Mouse (Mus musculus): Measurements from ENCODE around the gene Dydc1. TPM values are rescaled to one million over a fixed set of nuclear protein-coding genes. Genes with fewer than 3 reads are reported as not detected.

Dydc1 gene
- polyA plus RNA-seq (2014; fragmentation: Nextera tagmentation; extraction: Ambion mirVana), result not detected in 2 replicates

DNA sequence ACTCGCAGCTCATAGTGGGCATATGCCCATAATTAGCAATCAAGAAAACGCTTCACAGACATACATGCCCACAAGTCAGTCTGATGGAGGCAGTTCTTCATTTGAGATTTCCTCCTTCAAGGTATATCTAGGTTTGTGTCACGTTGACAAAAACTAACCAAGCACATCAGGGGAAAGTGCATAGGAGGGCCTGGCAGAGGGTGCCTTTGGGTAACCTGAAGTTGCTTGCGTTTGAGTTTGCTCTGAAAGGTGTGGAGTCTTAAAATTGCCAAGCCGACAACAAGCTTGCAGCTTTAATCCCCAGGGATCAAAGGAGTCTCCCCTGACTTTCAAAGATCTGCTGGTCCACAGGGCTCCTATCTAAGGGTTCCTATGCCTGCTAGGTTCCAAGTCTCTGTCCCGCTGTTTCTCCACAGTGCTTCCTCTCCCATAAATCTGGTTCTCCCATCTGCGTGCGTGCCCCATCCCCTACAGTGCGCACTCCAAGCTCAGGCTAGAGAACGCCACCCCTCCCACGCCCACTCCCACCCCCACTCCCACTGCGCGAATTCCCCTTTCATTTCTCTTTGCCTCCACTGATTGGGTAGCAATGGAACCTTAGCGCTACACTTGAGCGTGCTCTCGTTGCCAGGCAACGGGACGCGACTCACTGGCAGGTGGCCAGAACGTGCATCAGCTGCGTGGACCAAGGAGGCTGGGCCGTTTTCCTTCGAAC lies at the start of gene Dydc1:
Gene Dydc1, plus strand, starts transcription at position 683 of the 715 bp plus-strand sequence.
- H3K9ac ChIP-seq (ENCODE audit: low read length), result peak within 1 kb of the TSS; percentile 27; the same call in 1 of the 2 replicates

DNA sequence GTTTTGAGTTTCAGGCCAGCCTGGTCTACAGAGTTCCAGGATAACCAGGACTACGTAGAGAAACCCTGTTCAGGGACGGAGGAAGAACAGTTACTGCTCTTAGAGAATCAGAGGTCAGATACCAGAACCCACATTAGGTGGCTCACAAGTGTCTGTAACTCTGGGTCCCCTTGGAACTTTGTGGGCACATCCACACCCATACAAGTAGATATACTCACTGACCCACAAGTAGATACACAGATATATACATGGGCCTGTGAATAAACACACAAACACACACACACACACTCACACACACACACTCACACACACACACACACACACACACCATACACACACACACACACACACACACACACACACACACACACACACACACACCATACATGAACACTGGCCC lies 47.6 kb upstream of the Dydc1 start:
- H3K9ac ChIP-seq (ENCODE audit: low read length), result no peak overlapping the region
- H3K4me2 ChIP-seq (ENCODE audit: low read depth, low read length, severe bottlenecking), result no peak overlapping the region
- DNase-seq (ENCODE audit: low spot score) (no peak), ATAC-seq (replicated peaks; ENCODE audit: low FRiP score) (no peak)
- no peaks in the 10 kb centered on the region for H3K4me1 ChIP-seq (replicated peaks; ENCODE audit: control insufficient read depth, insufficient read depth, low read length)
- no peak overlapping the region for H3K4me3 ChIP-seq (ENCODE audit: low read depth, low read length)
- no peaks in the 10 kb centered on the region for H3K36me3 ChIP-seq (ENCODE audit: control insufficient read depth, insufficient read depth, low read length)
- no peaks in the 10 kb centered on the region for H3K27me3 ChIP-seq (ENCODE audit: control insufficient read depth, insufficient read depth, low read length)
- WGBS, result 83% methylated on average over 2 of the region's 2 CpGs
- no peaks in the 10 kb centered on the region for H3K9me3 ChIP-seq (ENCODE audit: control insufficient read depth, low read length)
- no peak overlapping the region for H3K27ac ChIP-seq (ENCODE audit: low read depth, low read length)

More for the DNA sequence above, at the start of gene Dydc1:
- Histone ChIP-seq H3K9me3 (ENCODE audit: control insufficient read depth, low read length) (no peaks in the 10 kb centered on the region), H3K27ac (ENCODE audit: low read depth, low read length) (no peak within 1 kb of the TSS), H3K4me1 (replicated peaks; ENCODE audit: control insufficient read depth, insufficient read depth, low read length) (no peaks in the 10 kb centered on the region), H3K36me3 (ENCODE audit: control insufficient read depth, insufficient read depth, low read length) (no peaks in the 10 kb centered on the region), H3K4me2 (ENCODE audit: low read depth, low read length, severe bottlenecking) (peak within 1 kb of the TSS; percentile 77), H3K27me3 (ENCODE audit: control insufficient read depth, insufficient read depth, low read length) (no peaks in the 10 kb centered on the region), H3K4me3 (ENCODE audit: low read depth, low read length) (peak within 1 kb of the TSS; percentile 38)
- WGBS, result 13% methylated on average over 23 of the region's 23 CpGs
- peak; percentile 94 for ATAC-seq (replicated peaks; ENCODE audit: low FRiP score)
- DNase-seq (ENCODE audit: low spot score), result peak; percentile 85

DNA sequence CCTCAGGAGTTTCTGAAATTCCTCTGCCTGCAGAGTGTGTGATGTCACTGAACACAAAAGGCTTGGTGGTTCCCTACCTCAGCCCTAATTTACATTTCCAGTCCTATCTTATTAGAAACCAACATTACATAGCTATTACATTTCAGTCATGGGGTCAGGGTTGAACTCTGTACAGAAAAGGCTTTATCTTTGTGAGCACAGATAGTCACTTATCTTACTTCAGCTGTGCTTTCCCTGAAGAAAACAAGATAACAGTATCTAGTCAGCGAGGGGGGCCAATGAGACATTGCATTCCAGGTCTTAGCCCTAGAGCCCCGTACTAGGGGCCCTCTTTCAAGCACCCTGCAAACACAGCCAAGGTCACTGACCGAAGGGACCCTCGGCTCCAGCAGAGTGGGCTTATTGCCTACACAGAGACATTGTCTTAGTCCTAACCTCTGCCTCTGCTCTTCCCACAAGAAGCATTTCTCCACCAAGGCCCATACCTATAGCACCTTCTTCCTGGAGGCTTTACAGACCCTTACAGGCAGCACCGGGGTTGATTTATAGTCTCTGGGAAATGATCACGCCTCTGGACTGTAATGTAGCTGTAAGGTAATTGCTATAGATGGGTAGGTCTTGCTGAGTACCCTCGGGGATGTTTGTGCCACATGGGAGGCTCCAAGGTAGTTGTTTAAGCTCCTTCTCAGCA lies 47.0 kb upstream of the Dydc1 start:
- Histone ChIP-seq H3K4me2 (ENCODE audit: low read depth, low read length, severe bottlenecking) (no peak overlapping the region), H3K36me3 (ENCODE audit: control insufficient read depth, insufficient read depth, low read length) (no peaks in the 10 kb centered on the region), H3K27ac (ENCODE audit: low read depth, low read length) (no peak overlapping the region), H3K9me3 (ENCODE audit: control insufficient read depth, low read length) (no peaks in the 10 kb centered on the region), H3K9ac (ENCODE audit: low read length) (no peak overlapping the region), H3K27me3 (ENCODE audit: control insufficient read depth, insufficient read depth, low read length) (no peaks in the 10 kb centered on the region), H3K4me1 (replicated peaks; ENCODE audit: control insufficient read depth, insufficient read depth, low read length) (no peaks in the 10 kb centered on the region), H3K4me3 (ENCODE audit: low read depth, low read length) (no peak overlapping the region)
- ATAC-seq (replicated peaks; ENCODE audit: low FRiP score) (no peak), DNase-seq (ENCODE audit: low spot score) (no peak)
- 83% methylated on average over 7 of the region's 7 CpGs for WGBS

DNA sequence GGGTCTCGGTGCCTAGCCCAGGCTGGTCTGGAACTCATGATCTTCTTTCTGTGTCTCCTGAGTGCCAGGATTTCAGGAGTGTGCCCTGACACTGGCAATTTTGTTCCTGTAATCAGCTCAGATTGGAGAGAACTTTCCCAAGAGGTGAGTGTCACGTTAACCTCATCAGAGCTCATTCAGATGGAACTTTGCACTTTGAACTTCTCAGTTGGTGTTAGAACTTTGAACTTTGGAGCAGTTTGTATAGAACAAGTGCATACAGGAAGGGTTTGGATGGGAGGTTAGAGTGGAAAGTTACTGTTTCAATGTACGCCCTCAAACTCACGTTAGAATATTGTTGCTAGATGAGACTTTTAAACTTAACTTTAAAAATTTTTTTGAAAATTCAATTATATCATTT lies 43.4 kb upstream of the Dydc1 start:
- H3K27me3 ChIP-seq (ENCODE audit: control insufficient read depth, insufficient read depth, low read length), result no peaks in the 10 kb centered on the region
- H3K27ac ChIP-seq (ENCODE audit: low read depth, low read length), result no peak overlapping the region
- ATAC-seq (replicated peaks; ENCODE audit: low FRiP score) (no peak), DNase-seq (ENCODE audit: low spot score) (no peak)
- H3K36me3 ChIP-seq (ENCODE audit: control insufficient read depth, insufficient read depth, low read length), result no peaks in the 10 kb centered on the region
- H3K4me1 ChIP-seq (replicated peaks; ENCODE audit: control insufficient read depth, insufficient read depth, low read length), result no peaks in the 10 kb centered on the region
- H3K4me2 ChIP-seq (ENCODE audit: low read depth, low read length, severe bottlenecking), result no peak overlapping the region
- H3K9ac ChIP-seq (ENCODE audit: low read length), result no peak overlapping the region
- no peaks in the 10 kb centered on the region for H3K9me3 ChIP-seq (ENCODE audit: control insufficient read depth, low read length)
- 77% methylated on average over 4 of the region's 4 CpGs for WGBS
- no peak overlapping the region for H3K4me3 ChIP-seq (ENCODE audit: low read depth, low read length)

DNA sequence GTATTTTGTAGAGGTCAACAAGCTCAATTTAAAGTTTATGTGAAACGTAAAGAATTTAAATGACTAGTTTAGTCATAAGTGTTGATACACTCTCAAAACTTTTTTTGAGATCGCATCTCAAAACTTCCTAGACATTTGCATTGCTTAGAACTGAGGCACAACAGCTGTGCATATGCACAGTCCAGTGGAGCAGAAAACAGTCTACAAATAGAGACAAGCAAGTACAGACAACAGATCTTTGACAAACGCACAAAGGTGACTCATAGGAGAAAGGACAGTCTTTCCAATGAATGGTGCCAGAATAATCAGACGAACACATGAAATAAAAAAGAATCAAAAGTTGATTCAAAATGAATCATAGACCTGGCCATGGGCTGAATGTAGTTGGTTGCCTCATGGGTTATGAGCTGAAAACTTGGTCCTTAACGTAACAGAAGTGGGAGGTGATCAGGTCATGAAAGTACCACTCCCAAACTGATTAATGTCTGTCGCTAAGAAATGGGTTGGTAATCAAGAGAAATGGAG lies 41.7 kb upstream of the Dydc1 start:
- H3K9me3 ChIP-seq (ENCODE audit: control insufficient read depth, low read length), result no peaks in the 10 kb centered on the region
- 91% methylated on average over 6 of the region's 6 CpGs for whole genome bisulfite sequencing
- no peaks in the 10 kb centered on the region for H3K27me3 ChIP-seq (ENCODE audit: control insufficient read depth, insufficient read depth, low read length)
- H3K4me1 ChIP-seq (replicated peaks; ENCODE audit: control insufficient read depth, insufficient read depth, low read length), result no peaks in the 10 kb centered on the region
- no peak overlapping the region for H3K9ac ChIP-seq (ENCODE audit: low read length)
- H3K27ac ChIP-seq (ENCODE audit: low read depth, low read length), result no peak overlapping the region
- no peak overlapping the region for H3K4me3 ChIP-seq (ENCODE audit: low read depth, low read length)
- no peaks in the 10 kb centered on the region for H3K36me3 ChIP-seq (ENCODE audit: control insufficient read depth, insufficient read depth, low read length)
- H3K4me2 ChIP-seq (ENCODE audit: low read depth, low read length, severe bottlenecking), result no peak overlapping the region
- ATAC-seq (replicated peaks; ENCODE audit: low FRiP score) (no peak), DNase-seq (ENCODE audit: low spot score) (no peak)

DNA sequence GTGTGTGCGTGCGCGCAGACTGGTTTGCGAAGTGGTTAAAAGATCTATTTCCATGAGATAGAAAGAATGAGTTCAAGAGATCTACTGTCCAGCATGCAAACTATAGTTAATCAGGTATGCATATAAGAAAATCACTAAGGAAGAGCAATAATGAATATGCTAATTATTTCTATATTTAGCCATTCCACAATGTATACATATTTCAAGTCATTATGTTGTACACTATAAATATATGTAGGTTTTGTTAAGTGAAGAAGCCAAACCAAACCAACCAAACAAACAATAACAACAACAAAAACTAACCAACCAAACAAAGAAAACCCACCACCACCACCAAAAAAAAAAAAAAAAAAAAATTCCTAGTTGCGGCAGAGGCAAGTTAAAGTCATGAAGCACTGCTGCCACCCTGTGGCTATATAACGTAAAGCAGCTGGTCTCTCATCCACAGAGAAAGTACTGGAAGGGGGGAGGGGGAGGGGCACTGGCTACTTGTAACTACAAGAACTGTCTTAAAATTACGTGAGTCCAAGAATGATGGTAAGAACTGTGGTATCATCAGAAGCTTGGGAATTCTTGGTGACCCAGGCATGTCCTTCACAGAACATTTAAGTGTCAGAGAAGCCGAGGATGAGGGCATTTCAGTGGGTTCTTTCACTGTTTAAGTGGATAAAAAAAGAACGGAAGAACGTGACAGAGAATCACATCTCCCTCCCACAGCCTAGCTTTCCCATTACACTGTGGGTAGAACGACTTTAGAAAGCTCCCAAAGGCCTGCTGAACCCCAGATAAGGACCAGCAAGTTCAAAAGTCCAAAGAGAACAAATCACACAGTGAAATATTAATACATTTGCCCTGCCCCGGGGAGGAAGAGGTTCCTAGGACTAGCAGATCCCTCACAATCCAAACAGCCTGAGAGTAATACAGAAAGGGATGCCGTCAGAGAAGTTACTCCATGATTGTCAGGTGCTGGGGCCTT lies 39.3 kb upstream of the Dydc1 start:
- Histone ChIP-seq H3K4me2 (ENCODE audit: low read depth, low read length, severe bottlenecking) (no peak overlapping the region), H3K9ac (ENCODE audit: low read length) (no peak overlapping the region), H3K4me3 (ENCODE audit: low read depth, low read length) (no peak overlapping the region), H3K36me3 (ENCODE audit: control insufficient read depth, insufficient read depth, low read length) (no peaks in the 10 kb centered on the region), H3K9me3 (ENCODE audit: control insufficient read depth, low read length) (no peaks in the 10 kb centered on the region), H3K27me3 (ENCODE audit: control insufficient read depth, insufficient read depth, low read length) (no peaks in the 10 kb centered on the region), H3K27ac (ENCODE audit: low read depth, low read length) (no peak overlapping the region), H3K4me1 (replicated peaks; ENCODE audit: control insufficient read depth, insufficient read depth, low read length) (no peaks in the 10 kb centered on the region)
- ATAC-seq (replicated peaks; ENCODE audit: low FRiP score) (0 out of 2 replicates have a peak, but pooled peaks have one; percentile 43), DNase-seq (ENCODE audit: low spot score) (peak; percentile 85)
- 57% methylated on average over 13 of the region's 13 CpGs for WGBS

DNA sequence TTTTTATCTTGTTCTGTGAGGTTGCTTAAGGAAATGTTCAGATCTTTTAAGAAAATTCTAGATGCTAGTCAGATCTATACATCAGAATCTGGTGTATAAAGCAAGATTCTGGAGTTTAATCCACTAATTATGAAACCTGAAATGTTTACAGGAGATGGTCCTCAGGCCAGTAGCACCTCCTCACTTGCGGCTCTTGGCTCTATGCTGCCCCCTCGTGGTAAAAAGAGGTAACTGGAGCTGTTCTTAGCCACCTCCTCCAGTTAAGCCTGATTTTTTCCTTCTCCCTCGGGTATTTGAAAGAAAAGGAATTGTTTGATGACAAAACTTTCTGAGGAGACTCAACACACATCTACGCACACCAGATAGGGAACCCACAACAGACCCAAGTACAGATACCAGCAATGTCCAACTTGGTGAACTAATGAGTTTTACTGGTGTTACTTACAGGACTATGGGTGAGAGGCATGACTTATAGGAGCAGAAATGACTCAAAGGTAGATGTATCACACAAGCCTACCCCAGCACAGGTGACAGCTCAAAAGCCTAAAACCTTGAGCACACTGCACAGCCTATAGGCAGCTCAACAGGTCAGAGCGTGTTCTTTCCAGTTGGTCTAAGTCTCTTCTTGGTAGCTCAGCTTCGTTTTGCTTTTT lies 37.4 kb upstream of the Dydc1 start:
- H3K27ac ChIP-seq (ENCODE audit: low read depth, low read length), result no peak overlapping the region
- 42% methylated on average over 6 of the region's 6 CpGs for WGBS
- H3K4me1 ChIP-seq (replicated peaks; ENCODE audit: control insufficient read depth, insufficient read depth, low read length), result no peaks in the 10 kb centered on the region
- H3K4me2 ChIP-seq (ENCODE audit: low read depth, low read length, severe bottlenecking), result no peak overlapping the region
- no peaks in the 10 kb centered on the region for H3K36me3 ChIP-seq (ENCODE audit: control insufficient read depth, insufficient read depth, low read length)
- H3K9me3 ChIP-seq (ENCODE audit: control insufficient read depth, low read length), result no peaks in the 10 kb centered on the region
- H3K4me3 ChIP-seq (ENCODE audit: low read depth, low read length), result no peak overlapping the region
- ATAC-seq (replicated peaks; ENCODE audit: low FRiP score), result peak; percentile 63
- DNase-seq (ENCODE audit: low spot score), result peak; percentile 77
- no peak overlapping the region for H3K9ac ChIP-seq (ENCODE audit: low read length)
- no peaks in the 10 kb centered on the region for H3K27me3 ChIP-seq (ENCODE audit: control insufficient read depth, insufficient read depth, low read length)

DNA sequence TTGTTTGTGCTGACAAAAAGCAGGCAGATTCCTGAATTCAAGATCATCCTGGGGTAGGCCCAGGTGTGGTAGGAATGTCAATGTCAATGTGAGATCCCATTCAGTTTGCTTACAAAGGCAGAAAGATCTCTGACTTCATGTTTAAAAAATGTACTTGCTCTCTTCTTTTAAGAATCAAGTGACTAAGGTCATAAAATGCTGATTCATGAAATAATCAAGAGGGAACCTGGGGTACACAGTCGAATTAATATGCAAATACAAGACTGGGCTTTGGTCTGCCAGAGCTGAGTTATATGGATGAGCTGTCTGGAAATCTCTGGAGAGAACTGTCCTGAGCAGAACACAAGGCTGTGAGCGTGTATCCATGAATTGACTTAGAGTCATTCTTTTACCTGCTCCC lies 25.3 kb upstream of the Dydc1 start:
- no peaks in the 10 kb centered on the region for H3K27me3 ChIP-seq (ENCODE audit: control insufficient read depth, insufficient read depth, low read length)
- H3K4me2 ChIP-seq (ENCODE audit: low read depth, low read length, severe bottlenecking), result no peak overlapping the region
- no peaks in the 10 kb centered on the region for H3K36me3 ChIP-seq (ENCODE audit: control insufficient read depth, insufficient read depth, low read length)
- ATAC-seq (replicated peaks; ENCODE audit: low FRiP score) (no peak), DNase-seq (ENCODE audit: low spot score) (no peak)
- H3K4me1 ChIP-seq (replicated peaks; ENCODE audit: control insufficient read depth, insufficient read depth, low read length), result no peaks in the 10 kb centered on the region
- no peak overlapping the region for H3K4me3 ChIP-seq (ENCODE audit: low read depth, low read length)
- no peak overlapping the region for H3K27ac ChIP-seq (ENCODE audit: low read depth, low read length)
- no peak overlapping the region for H3K9ac ChIP-seq (ENCODE audit: low read length)
- H3K9me3 ChIP-seq (ENCODE audit: control insufficient read depth, low read length), result no peaks in the 10 kb centered on the region
- 75% methylated on average over 2 of the region's 2 CpGs for whole genome bisulfite sequencing
